Mouse (Mus musculus) gastrocnemius, adult 18-20 months (tissue): ENCODE measurements around the gene Gm11114. TPM values are rescaled to one million over a fixed set of nuclear protein-coding genes. Genes with fewer than 3 reads are reported as not detected.

Experiments used
- DNase-seq: peaks from one replicate; pipeline ENCODE4 v3.0.0; 2021; ENCODE audit warnings: low spot score
- long read RNA-seq, 2 experiments: library from polyadenylated mRNA; stranded (forward); transcript quantifications; one replicate each; pipeline ENCODE4 v2.0.0; 2021
- total RNA-seq, 2 experiments: library from RNA; stranded (reverse); gene quantifications; 2 replicates each; pipeline ENCODE4 v1.2.3; 2021

Gene Gm11114
- total RNA-seq = not detected
- long read RNA-seq, experiment 1 = 0 reads
- long read RNA-seq, experiment 2 = 0 reads

DNA sequence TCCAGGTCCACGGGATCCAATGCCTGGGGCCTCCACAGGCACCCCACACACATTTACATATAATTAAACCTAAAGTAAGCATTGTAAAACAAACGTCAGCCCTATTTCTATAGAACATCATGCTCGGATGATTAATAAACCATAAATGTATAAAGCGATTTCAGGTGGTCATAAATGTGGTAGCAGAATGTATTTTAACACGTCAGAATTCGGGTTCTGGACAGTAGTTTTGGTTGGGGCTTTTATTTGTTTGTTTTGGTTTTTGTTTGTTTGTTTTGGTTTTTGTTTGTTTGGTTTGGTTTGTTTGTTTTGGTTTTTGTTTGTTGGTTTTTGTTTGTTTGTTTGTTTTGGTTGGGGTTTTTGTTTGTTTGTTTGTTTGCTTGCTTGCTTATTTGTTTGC lies at the start of gene Gm11114:
Gm11114 (plus strand) TSS at position 301 of the 400 bp plus-strand sequence.
- no peak for DNase-seq

DNA sequence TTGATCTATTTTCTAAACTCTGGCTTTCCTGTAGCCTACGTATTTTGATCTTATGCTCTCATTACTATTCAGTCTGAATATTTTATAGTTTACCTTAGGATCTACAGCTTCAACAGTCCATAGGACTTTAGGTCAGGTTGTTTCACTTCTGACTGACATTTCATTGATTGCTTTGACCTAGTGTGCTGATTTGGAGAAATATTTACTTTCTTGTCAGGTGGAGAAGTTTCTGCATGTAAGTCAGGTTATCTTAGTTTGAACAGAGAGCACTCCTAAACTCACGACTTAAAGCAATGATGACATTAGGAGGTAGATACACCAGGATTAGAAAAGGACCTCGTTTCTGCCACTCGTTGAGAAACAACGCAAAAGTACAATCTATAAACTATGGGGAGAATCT lies 45.7 kb upstream of the Gm11114 start:
- DNase-seq = no peak

DNA sequence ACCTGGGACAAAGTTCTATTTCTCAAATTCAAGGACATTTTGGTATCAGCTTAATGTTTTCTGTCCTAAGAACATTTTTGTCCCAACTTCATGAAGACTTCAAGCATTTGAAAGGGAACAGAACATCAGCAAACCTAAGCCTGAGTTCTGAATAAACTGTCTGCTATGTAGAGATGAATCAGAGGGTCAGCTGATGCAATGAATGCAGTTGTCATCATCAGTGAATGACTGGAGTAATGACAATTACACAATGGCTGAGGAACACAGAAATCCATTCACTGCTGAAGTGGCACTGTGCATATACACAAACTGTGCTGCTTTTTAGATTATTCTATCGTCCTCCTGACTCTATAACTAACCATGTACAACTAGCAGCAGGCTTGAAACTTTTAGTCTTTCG lies 38.5 kb upstream of the Gm11114 start:
- DNase-seq = no peak

DNA sequence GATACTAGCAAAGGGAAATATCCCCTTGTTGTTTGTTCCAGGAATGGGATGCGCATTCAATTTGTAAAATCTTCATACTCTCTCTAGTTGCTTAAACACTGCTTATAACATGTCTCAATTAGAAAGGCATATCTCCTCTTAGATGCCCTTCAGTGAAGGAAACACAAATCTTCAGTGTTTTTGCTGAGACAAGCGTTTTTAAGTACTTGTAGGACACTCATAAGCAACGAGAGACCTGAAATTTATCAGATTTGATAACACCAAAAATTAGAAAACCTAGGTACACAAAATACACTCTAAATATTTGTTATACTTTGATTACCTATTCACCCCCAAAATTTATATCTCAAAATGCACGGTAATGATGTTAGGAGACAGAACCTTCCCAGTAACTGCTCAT lies 9.7 kb upstream of the Gm11114 start:
- no peak for DNase-seq

DNA sequence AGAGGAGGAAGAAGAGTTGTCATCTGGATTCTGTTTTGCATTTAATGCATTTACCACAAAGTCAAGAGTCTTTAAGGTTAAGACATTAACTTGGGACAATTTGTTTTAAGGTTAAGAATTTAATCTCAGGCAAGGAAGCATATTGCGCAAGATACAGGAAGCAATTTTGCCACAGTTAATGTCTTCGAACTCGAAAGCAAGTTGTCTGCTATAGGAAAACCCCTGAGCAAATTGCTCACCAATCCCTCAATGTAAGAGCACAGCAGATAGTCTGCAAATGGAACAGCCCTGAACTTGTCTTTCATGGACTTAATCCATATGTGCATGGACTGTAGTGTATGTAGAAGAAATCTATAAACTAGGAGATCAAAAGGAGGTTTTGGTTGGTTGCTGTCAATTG lies 9.2 kb upstream of the Gm11114 start:
- DNase-seq = no peak

DNA sequence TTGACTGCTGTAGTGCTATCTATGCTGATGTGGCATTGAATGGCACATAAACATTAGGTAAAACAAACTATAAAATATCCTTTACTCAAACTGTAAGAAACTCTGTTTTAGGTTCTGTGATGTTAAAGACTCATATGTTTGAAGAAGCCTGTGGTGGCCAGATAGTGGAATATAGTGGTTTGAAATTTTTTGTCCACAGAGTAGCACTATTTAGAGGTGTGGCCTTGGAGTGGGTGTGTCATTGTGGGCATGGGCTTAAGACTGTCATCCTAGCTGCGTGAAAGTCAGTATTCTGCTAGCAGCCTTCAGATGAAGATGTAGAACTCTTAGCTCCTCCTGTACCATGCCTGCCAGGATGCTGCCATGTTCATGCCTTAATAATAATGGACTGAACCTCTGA lies 3.5 kb downstream of the Gm11114 start:
- DNase-seq = no peak

DNA sequence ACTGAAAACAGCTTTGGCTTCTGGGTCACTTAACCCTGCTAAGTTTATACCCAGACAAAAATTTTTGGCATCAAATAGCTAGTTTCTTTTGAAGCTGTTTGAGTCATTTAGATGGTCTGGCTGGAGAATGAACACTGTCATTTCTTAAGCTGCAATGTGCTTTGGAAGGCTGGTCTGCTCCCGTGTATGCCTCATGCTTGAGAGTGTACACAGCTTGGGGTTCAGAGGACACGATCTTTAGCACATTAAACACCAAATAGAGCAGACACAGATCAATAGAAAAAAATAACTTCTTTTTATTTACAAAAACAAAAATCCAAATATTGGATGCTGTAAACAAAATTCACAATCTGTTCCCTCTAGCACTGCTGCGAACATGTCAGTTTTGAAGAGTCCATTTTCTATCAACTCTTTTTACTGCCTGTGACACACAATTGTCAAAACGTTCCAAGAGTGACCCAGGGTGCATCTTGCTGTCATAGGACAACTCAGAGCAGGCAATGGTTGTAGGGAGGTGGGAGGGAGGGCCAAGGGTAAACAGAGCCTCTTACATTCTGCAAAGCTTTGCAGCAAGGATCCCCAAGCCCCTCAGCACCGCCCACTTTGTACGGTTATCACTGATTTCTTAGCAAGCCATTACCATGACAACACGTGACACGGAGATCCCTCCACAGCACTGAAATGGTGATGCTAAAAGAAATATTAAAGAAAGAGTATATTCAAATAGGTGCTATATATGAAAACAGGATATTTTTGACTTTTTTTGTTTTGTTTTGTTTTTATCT lies 7.8 kb downstream of the Gm11114 start:
- DNase-seq = no peak

DNA sequence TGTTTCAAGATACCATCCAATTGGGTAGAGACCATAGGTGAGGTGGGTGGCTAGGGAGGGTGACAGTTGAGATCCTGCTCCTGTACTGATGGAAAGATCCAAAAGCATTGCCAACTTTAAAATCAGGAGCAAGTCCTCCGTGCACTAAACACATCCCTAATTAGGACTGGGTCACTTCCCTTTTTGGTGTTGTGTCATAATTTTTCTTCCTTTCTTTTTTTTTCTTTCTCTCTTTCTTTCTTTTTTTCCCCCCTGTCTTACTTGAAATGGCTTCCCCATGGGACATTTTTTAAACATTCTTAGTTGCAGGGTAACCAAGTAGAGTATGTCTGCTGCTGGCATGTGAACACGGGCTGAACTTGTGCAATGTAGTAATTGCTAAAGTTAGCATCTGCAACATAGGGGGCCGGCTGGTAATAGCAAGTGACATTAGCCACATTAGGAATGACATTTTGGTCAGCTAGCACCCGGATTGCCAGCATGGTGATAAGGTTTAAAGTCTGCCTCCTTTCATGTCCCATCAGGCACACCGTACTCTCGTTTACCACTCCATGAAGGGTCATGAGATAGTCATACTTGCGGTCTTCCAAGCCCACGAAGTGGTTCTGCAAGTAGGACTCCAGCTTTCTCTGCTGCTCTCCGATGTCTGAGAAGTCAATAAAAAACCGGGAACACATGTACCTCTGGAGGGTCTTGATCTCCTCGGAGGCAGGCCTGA lies 11.7 kb downstream of the Gm11114 start:
- DNase-seq = peak; percentile 4

DNA sequence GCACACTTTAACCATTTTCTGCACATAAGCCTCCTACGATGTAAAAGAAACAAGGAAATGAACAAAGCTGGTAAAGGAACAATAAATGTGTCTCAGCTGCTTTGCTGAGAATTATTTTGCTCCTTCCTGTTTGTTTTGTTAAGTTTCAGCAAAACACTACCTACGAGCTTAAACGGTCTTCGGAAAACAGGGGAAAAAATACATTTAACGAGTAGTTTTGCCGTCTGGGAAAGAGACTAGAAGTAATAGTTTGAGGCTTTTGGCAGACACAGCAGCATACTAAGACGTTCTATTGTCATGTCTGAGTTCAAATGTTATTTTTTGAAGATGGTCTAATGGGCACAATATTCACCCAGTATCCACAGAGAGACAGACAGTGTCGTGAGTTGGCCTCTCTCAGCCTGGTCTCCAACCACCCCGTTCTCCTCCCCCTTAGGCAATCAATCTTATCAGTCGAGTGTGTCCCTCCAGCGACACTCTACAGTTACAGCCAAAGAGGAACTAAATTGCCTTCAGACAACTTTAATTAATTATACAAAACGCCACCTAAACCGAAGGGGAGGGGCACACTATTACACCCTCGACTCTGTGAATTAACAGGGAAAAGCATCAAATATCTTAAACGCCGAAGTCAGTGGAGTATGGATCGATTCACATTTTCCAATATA lies 12.8 kb downstream of the Gm11114 start:
- DNase-seq = no peak

DNA sequence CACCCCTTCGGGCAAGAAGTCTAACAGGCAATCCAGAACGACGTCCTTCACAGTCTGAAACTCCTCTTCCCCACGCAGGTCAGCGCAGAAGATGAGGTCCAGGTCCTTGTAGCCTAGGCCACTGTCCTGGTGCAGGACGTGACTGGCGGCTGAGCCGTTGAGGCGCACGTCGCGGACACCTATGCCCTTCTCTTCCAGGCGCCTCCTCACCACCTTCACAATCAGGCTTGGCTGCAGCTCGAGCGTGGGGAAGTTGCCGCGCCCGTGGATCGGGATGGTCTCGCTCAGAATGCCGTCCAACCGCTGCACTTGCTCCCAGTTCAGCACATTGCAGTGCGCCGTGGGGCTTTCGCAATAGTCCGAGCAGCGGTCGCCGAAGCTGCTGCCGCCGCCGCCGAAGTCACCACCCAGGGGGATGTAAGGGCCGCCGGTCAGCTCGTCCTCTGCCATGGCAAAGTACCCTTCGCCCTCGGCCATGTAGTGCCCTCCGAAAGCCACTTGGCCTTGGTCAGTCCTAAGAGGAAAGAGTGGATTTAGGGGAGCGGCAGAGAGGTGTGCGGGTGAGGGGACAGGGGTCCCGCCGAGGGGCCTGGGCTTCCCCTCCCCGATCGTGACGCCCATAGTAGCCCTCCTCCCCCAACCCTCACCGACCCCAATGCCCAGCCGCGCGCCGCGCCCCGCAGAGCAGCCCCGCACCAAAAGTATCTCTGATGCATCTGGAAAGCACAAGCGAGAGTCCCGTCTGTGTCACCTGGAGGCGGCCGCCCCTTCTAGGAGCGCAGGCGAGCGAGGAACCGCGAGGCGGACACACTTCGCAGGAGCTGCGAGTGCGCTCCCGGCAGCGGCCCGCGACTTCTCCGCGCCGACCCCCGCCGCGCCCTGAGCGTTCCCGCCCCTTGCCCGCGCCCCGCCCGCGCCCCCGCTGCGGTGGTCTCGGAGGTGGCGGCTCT lies 14.0 kb downstream of the Gm11114 start:
- DNase-seq = peak; percentile 37

DNA sequence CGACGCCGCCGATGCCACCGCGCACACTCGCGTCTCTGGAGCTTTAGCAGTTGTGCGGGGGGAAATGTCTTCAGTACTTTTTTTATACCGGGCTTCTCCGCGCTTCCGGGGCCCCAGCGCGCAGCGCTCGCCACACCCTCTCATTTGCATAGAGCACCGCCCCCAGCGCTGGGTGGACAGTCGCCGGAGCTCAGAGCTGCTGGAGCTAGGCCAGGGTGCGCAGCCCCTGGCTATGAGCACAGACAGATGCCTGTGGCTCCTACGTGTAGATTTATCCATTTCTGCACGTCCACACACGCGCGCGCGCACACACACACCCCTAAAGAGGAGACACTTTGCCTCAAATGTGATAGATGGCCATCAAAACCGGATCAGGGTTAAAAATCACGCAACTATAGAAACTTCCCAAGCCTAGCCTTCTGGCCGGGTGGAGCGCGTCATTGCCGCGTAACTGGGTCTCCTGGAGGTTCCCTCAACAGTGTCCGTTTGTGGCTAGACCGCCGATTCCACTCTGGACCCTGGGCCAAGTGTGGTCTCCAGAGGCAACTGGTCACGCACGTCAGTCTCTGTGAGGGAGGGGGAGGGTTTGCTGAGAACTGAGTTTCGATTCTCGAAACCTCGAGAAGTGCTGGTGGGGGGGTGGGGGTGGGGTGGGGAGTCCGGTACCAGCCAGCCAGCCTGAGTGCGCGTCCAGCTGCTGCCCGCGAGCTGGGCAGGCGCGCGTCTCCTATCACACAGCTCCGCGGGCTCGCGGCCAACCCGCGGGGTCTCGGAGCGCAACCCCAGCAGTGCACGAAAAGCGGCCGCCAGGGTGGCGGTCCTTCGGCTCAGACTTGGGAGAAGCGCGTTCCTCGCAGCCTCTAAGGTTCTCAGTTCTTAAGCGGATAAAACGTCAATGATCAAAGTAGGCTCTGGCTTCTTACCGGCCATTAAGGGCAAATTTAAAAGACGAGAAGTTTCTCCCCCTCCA lies 15.0 kb downstream of the Gm11114 start, which contains the start of gene Tent5a:
Tent5a (minus strand) TSS at position 107 of the 970 bp plus-strand sequence.
- peak; percentile 76 for DNase-seq

DNA sequence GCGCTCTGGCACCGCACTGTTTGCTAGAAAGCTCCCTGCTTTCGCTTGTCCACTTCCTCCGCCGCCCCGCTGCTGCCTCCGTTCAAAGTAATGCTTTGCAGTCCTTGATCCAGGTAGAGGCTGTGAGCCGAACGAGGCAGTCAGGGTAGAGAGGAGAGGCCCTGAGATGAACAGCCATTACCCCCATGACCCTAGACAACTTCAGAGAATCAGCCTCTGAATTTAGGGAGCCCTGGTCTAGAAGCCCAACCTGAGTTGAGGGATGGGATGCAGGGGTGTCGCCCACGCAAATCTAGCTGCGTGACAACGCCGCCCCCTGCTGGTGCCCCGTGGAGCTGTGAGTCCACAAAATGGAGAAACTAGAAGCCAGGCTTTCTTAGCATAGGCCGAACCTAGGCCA lies 15.7 kb downstream of the Gm11114 start:
- DNase-seq = peak; percentile 86

DNA sequence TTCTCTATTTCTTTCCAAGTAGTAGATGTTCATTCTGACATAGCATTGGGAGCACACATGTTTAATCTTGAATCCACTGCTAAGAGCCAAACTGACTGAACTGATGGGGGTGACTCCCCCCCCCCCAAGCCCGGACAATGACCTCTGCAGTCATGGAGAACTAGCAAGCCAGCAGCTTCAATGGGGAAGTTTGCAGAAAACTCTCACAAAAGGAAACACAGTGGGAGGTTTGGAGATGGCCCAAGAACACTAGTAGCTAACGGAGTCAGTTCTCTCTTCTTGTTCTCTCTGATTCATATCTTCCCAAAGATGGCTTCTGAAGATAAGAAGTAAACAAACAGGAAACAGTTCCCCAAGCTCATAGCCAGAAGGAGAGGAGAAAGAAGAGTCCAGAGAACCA lies 18.9 kb downstream of the Gm11114 start:
- DNase-seq = peak; percentile 7

DNA sequence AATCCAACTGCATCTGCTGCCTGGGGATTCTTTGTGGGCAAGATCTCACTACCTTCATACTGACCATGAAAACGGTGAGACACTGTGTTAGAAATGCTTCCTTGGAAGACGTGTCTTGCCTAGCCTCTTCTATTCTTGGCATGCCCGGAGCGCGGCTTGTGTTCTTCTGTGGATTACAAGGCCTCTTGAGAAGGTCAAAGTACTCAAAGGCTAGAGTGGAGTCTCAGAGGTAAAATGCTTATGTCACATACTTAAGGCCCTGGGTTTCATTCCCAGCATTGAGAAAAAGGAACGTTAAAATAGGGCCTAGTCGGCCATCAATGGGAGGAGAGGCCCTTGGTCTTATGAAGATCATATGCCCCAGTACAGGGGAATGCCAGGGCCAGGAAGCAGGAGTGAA lies 23.5 kb downstream of the Gm11114 start:
- DNase-seq = no peak

DNA sequence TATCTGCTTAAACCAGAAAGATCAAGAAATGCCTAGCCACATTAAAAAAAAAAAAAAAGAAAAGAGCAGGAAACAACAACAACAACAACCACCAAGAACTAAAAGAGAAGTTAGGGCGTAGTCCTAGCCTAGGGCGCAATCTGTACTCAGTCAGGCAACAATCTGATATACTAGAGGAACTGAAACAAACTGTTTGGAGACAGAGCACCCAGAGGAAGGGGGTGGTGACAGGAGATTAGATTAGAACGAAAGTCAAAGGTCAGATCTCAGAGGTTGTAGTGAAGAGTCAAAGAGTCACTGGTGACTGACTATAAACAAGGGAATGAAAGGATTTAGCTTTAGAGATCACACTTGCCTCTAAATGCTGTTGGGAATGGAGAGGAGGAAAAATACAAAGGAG lies 27.7 kb downstream of the Gm11114 start:
- no peak for DNase-seq

DNA sequence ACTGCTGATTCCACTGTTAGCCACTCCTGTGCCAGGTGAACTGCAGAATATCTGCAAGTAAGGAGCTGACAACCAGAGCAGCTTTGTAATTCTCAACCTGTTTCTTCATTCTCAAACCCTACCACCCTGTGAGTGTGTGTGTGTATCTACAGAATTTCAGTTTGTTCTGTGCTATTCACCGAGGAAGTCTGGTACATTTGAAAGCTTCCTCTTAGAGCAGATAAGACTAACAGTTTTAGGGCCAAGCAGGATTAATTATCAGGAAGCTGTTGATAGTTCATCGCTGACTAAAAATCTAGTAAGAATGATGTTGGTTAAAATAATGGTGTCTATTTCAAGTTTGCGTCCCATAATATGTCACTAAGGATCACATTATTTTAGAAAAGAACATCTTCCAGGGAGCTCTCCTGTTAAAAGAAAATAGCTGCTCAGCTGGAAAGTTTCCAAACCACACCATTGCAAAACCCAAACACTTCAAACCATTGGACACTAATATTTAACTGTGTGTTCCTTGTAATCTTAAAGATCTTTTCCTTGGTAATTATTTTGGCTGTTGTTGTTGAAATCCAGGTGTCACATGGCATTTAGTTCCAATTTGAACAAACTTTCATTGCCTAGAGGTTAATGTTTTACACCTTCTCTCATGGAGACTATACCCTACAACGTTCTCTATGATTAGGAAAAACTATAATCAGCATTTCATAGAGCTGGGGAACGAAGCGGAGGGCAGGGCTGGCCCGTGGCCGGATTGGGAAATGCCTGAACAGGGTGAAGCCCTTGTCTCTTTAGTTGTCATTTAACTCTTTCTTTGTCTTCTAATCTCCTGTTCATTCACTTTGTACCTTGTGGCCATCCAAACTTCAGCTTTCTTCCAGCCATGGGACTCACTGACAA lies 30.6 kb downstream of the Gm11114 start:
- DNase-seq = peak; percentile 9

DNA sequence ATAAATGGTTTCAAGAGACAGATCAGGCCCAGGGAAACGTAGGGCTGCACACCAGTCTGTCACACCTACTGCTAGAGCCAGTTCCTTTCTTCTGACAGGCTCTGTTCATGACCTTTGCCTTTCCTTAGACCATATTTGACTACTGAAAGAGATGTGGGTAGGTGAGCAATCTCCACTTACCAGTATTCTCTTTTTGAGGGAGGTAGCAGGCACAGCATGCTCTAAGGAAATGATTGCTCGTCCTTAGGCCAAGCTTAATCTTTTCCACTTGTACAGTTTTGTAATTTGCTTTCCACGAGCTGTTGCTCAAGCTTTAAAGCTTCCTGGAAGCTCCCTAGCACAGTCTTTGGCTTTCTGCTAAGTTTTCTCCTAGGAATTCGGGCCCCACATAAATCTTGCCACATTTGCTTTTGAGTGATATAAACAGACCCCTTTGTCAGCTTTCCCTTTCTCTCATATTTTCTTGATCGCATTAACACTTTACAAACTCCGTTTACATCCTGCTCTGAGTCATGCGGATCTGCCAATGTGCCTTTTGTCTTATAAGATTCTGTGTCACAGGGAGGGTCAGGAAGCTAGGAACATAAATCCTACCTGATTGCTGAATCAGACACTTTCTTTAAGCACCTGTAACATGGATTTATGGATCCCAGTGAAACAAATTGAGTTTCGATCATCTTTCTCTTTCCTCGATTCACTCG lies 35.4 kb downstream of the Gm11114 start:
- DNase-seq = no peak

DNA sequence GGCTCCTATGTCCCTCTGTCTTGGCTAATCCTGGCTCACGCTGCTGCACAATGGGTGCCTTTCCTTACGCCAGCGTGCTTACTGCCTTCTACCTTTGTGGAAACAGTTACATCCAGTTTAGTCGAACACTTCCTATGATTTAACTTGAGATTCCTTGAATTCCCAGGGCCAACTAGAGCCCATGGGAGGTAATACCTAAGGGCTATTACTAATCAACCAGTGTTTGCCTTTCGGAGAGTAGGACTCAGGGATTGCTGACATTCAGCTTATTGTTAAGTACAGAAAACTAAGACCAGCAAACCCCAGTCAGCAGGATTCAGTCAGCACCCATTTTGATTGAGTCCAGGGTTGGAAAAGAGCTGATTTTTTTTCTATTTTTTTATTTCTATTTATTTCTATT lies 43.0 kb downstream of the Gm11114 start:
- no peak for DNase-seq
